Mouse (Mus musculus) liver, embryonic 16.5 days (tissue): ENCODE data around the gene Llgl2. TPM values are rescaled to one million over a fixed set of nuclear protein-coding genes. Genes with fewer than 3 reads are reported as not detected.

Experiments
- ATAC-seq: fragments of 200-750 bp; cut with Nextera tagmentation; 2 replicates; pipeline ENCODE4 v1.8.0; 2017; ENCODE audit warnings: low read depth, mild to moderate bottlenecking, moderate number of reproducible peaks, moderate library complexity
- H3K27ac ChIP-seq: fragments of 300-500 bp; sonication (generic); 2 replicates; pipeline ENCODE4 v1.5.1; 2014; ENCODE audit warnings: mild to moderate bottlenecking, low read length
- H3K27me3 ChIP-seq: fragments of 300-500 bp; sonication (generic); 2 replicates; pipeline ENCODE4 v1.6.1; 2014; ENCODE audit warnings: low read depth, low read length, mixed read lengths; ENCODE audit not compliant: control insufficient read depth, insufficient read depth
- H3K36me3 ChIP-seq: fragments of 300-500 bp; sonication (generic); 2 replicates; pipeline ENCODE4 v1.6.1; 2014; ENCODE audit warnings: mild to moderate bottlenecking; ENCODE audit not compliant: control insufficient read depth, insufficient read depth
- H3K4me1 ChIP-seq: fragments of 300-500 bp; sonication (generic); 2 replicates; pipeline ENCODE4 v1.6.1; 2014; ENCODE audit warnings: low read depth, low read length, mixed read lengths; ENCODE audit not compliant: control insufficient read depth
- H3K4me2 ChIP-seq: fragments of 300-500 bp; sonication (generic); 2 replicates; pipeline ENCODE4 v1.6.1; 2014; ENCODE audit warnings: low read depth, low read length, mixed read lengths
- H3K4me3 ChIP-seq: fragments of 300-500 bp; sonication (generic); 2 replicates; pipeline ENCODE4 v1.5.1; 2014; ENCODE audit warnings: low read depth, mild to moderate bottlenecking, low read length
- H3K9ac ChIP-seq: fragments of 300-500 bp; sonication (generic); 2 replicates; pipeline ENCODE4 v1.6.1; 2014; ENCODE audit warnings: low read depth, low read length
- H3K9me3 ChIP-seq: fragments of 300-500 bp; sonication (generic); replicated peaks from 2 replicates; pipeline ENCODE4 v1.6.1; 2016; ENCODE audit warnings: low read length; ENCODE audit not compliant: control insufficient read depth
- WGBS: fragments of 180-500 bp; shearing (Covaris S2); extraction: QIAGEN DNeasy Blood & Tissue Kit; methylation state at CpG from one replicate; pipeline ENCODE4 v1.1.7; 2014; ENCODE audit not compliant: insufficient replicate concordance; 5-methylcytosine and 5-hydroxymethylcytosine counted together
- polyA plus RNA-seq: library from polyadenylated mRNA; unstranded; fragments of >200 nt; fragmentation: Nextera tagmentation; extraction: Ambion mirVana; gene quantifications from 2 replicates; pipeline ENCODE4 v1.2.1, GENCODE M21; 2015

Gene Llgl2
- polyA plus RNA-seq, 1 experiment from 2014 or later = 15.6 TPM

- no peak for ATAC-seq
- Histone ChIP-seq H3K9ac (no peak overlapping the region), H3K9me3 (no peaks in the 10 kb centered on the region), H3K27ac (no peak overlapping the region), H3K27me3 (no peaks in the 10 kb centered on the region), H3K4me2 (no peak overlapping the region), H3K36me3 (no peaks in the 10 kb centered on the region), H3K4me1 (peaks cover 43% of the 10 kb centered on the region), H3K4me3 (no peak overlapping the region)
- WGBS = 64% methylated on average over 6 of the region's 6 CpGs
Observed at GRCm38 (mm10) chr11:115827624-115828023, 3.8 kb downstream of the Llgl2 start.

GRCm38 (mm10) chr11:115829036-115829435 is 5.2 kb downstream of the Llgl2 start:
- Histone ChIP-seq H3K4me1 (peaks cover 51% of the 10 kb centered on the region), H3K9ac (no peak overlapping the region), H3K27me3 (no peaks in the 10 kb centered on the region), H3K4me3 (no peak overlapping the region), H3K36me3 (no peaks in the 10 kb centered on the region), H3K27ac (no peak overlapping the region), H3K9me3 (no peaks in the 10 kb centered on the region), H3K4me2 (no peak overlapping the region)
- no peak for ATAC-seq
- 44% methylated on average over 4 of the region's 4 CpGs for WGBS

GRCm38 (mm10) chr11:115830550-115831325 is 6.9 kb downstream of the Llgl2 start:
- H3K4me3 ChIP-seq = peak overlapping the region; percentile 12; the same call in 1 of the 2 replicates
- no peak for ATAC-seq
- no peaks in the 10 kb centered on the region for H3K27me3 ChIP-seq
- H3K36me3 ChIP-seq = no peaks in the 10 kb centered on the region
- no peaks in the 10 kb centered on the region for H3K9me3 ChIP-seq
- peaks cover 42% of the 10 kb centered on the region for H3K4me1 ChIP-seq
- H3K9ac ChIP-seq = peak overlapping the region; percentile 25; the same call in 1 of the 2 replicates
- 46% methylated on average over 25 of the region's 25 CpGs for WGBS
- peak overlapping the region; percentile 86 for H3K27ac ChIP-seq
- H3K4me2 ChIP-seq = peak overlapping the region; percentile 45

GRCm38 (mm10) chr11:115831518-115831917 is 7.7 kb downstream of the Llgl2 start:
- H3K4me1 ChIP-seq = peaks cover 42% of the 10 kb centered on the region
- H3K9ac ChIP-seq = peak overlapping the region; percentile 40; the same call in 1 of the 2 replicates
- no peaks in the 10 kb centered on the region for H3K27me3 ChIP-seq
- 31% methylated on average over 3 of the region's 3 CpGs for WGBS
- H3K9me3 ChIP-seq = no peaks in the 10 kb centered on the region
- H3K36me3 ChIP-seq = no peaks in the 10 kb centered on the region
- peak overlapping the region; percentile 12 for H3K4me3 ChIP-seq
- H3K4me2 ChIP-seq = peak overlapping the region; percentile 45
- H3K27ac ChIP-seq = peak overlapping the region; percentile 86
- ATAC-seq = peak; percentile 24

- Histone ChIP-seq H3K9ac (peak overlapping the region; percentile 40; the same call in 1 of the 2 replicates), H3K4me1 (peaks cover 42% of the 10 kb centered on the region)
- peak; percentile 72 for ATAC-seq
Observed at GRCm38 (mm10) chr11:115832064-115832463, 8.2 kb downstream of the Llgl2 start.

GRCm38 (mm10) chr11:115832523-115832922 is 8.7 kb downstream of the Llgl2 start:
- Histone ChIP-seq H3K4me3 (no peak overlapping the region), H3K36me3 (no peaks in the 10 kb centered on the region), H3K9ac (no peak overlapping the region), H3K4me2 (peak overlapping the region; percentile 45), H3K27ac (peak overlapping the region; percentile 86), H3K4me1 (peaks cover 37% of the 10 kb centered on the region), H3K27me3 (no peaks in the 10 kb centered on the region), H3K9me3 (no peaks in the 10 kb centered on the region)
- WGBS = 53% methylated on average over 8 of the region's 8 CpGs
- peak; percentile 74 for ATAC-seq

More at GRCm38 (mm10) chr11:115832064-115832463, 8.2 kb downstream of the Llgl2 start:
- no peaks in the 10 kb centered on the region for H3K27me3 ChIP-seq
- H3K27ac ChIP-seq = peak overlapping the region; percentile 86
- peak overlapping the region; percentile 12; the same call in 1 of the 2 replicates for H3K4me3 ChIP-seq
- H3K4me2 ChIP-seq = peak overlapping the region; percentile 45
- WGBS = 56% methylated on average over 6 of the region's 6 CpGs
- H3K9me3 ChIP-seq = no peaks in the 10 kb centered on the region
- no peaks in the 10 kb centered on the region for H3K36me3 ChIP-seq

- no peak overlapping the region for H3K4me3 ChIP-seq
- H3K9me3 ChIP-seq = no peaks in the 10 kb centered on the region
- H3K27ac ChIP-seq = peak overlapping the region; percentile 86
- ATAC-seq = peak; percentile 27
- peak overlapping the region; percentile 6; the same call in 1 of the 2 replicates for H3K4me2 ChIP-seq
- no peaks in the 10 kb centered on the region for H3K36me3 ChIP-seq
- H3K4me1 ChIP-seq = peaks cover 37% of the 10 kb centered on the region
- 38% methylated on average over 8 of the region's 8 CpGs for WGBS
- H3K27me3 ChIP-seq = no peaks in the 10 kb centered on the region
- H3K9ac ChIP-seq = no peak overlapping the region
Observed at GRCm38 (mm10) chr11:115833021-115833513, 9.2 kb downstream of the Llgl2 start.

- H3K9me3 ChIP-seq = no peaks in the 10 kb centered on the region
- peak overlapping the region; percentile 86 for H3K27ac ChIP-seq
- WGBS = 67% methylated on average over 6 of the region's 6 CpGs
- no peak overlapping the region for H3K4me3 ChIP-seq
- no peak for ATAC-seq
- H3K36me3 ChIP-seq = no peaks in the 10 kb centered on the region
- H3K4me1 ChIP-seq = peaks cover 37% of the 10 kb centered on the region
- no peak overlapping the region for H3K4me2 ChIP-seq
- no peaks in the 10 kb centered on the region for H3K27me3 ChIP-seq
- no peak overlapping the region for H3K9ac ChIP-seq
Observed at GRCm38 (mm10) chr11:115834033-115834432, 10.2 kb downstream of the Llgl2 start.
